Mouse (Mus musculus) MEL (cell line): Measurements from ENCODE around the gene Pou6f1.

ENCODE experiments used
- MAX ChIP-seq: IDR thresholded peaks from 2 replicates; pipeline ENCODE4 v1.6.1; 2011; ENCODE audit warnings: low read length, improper control_type of control experiment
- MXI1 ChIP-seq: IDR thresholded peaks from 2 replicates; pipeline ENCODE4 v1.6.1; 2011; ENCODE audit warnings: mild to moderate bottlenecking, low read depth, low read length, improper control_type of control experiment

DNA sequence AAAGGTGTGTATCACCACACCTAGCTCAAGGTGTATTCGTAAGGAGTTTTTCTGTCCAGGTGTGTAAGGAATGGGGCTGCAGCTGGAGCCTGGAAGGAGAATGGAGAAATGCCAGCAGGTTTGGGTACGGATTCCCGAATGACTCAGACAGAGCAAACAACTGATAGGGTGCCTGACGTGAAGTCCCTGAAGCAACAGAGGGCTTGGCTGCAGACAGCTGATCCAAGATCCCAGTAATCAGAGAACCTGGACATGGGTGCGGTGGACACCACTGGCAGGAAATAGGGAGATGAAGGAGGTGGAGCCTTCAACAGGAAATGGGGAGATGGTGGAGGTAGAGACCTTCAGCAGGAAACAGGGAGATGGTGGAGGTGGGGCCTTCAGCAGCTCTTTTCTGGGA, 32.5 kb upstream of the Pou6f1 start:
- TF ChIP-seq MXI1, result no peak
- TF ChIP-seq MAX, result no peak
